Mouse (Mus musculus): ENCODE measurements around the gene Tomm20.

GRCm38 (mm10) chr8:126921432-126921831, 24.2 kb downstream of the Tomm20 start:
- TF ChIP-seq EP300 (IDR thresholded peaks at IDR 0.05; ENCODE audit: insufficient read depth, low read depth, low read length) (no peak), CTCF (IDR thresholded peaks at IDR 0.05; ENCODE audit: low read depth, low read length) (no peak)

Data from ES-Bruce4 (cell line).